Mouse (Mus musculus) naive thymus-derived CD4-positive, alpha-beta T cell, adult 2 months (primary cell): ENCODE results near the gene Gm10638.

ENCODE experiments used
- DNase-seq: peaks from one replicate; pipeline ENCODE4 v3.0.0-alpha.2; 2011; ENCODE audit warnings: low read depth

Gene Gm10638

GRCm38 (mm10) chr8:86735446-86736111, 9.9 kb upstream of the Gm10638 start:
- peak; percentile 70 for DNase-seq

- no peak for DNase-seq
Measured at GRCm38 (mm10) chr8:86740899-86741298, 4.6 kb upstream of the Gm10638 start.

- DNase-seq: peak; percentile 19
Measured at GRCm38 (mm10) chr8:86741627-86742026, 3.9 kb upstream of the Gm10638 start.

GRCm38 (mm10) chr8:86742605-86743345, 2.7 kb upstream of the Gm10638 start:
- peak; percentile 25 for DNase-seq

- DNase-seq: peak; percentile 36
Measured at GRCm38 (mm10) chr8:86744313-86745220, 932 bp upstream of the Gm10638 start.

- DNase-seq: peak; percentile 96
Measured at GRCm38 (mm10) chr8:86745935-86746441, 489 bp downstream of the Gm10638 start.

GRCm38 (mm10) chr8:86746511-86746910, 1.0 kb downstream of the Gm10638 start:
- no peak for DNase-seq

- DNase-seq: no peak
Measured at GRCm38 (mm10) chr8:86749842-86750241, 4.3 kb downstream of the Gm10638 start.

GRCm38 (mm10) chr8:86756948-86757733, 11.6 kb downstream of the Gm10638 start:
- DNase-seq: no peak

- DNase-seq: no peak
Measured at GRCm38 (mm10) chr8:86758651-86759050, 13.2 kb downstream of the Gm10638 start.

GRCm38 (mm10) chr8:86759090-86759491, 13.6 kb downstream of the Gm10638 start:
- DNase-seq: no peak

- no peak for DNase-seq
Measured at GRCm38 (mm10) chr8:86760746-86761145, 15.2 kb downstream of the Gm10638 start.

- no peak for DNase-seq
Measured at GRCm38 (mm10) chr8:86762806-86763205, 17.3 kb downstream of the Gm10638 start.

- no peak for DNase-seq
Measured at GRCm38 (mm10) chr8:86765155-86765554, 19.7 kb downstream of the Gm10638 start.

GRCm38 (mm10) chr8:86765669-86766068, 20.2 kb downstream of the Gm10638 start:
- no peak for DNase-seq

GRCm38 (mm10) chr8:86766548-86767211, 21.2 kb downstream of the Gm10638 start:
- no peak for DNase-seq

- DNase-seq: no peak
Measured at GRCm38 (mm10) chr8:86768499-86768898, 23.0 kb downstream of the Gm10638 start.

GRCm38 (mm10) chr8:86769945-86770715, 24.6 kb downstream of the Gm10638 start:
- no peak for DNase-seq

- peak; percentile 73 for DNase-seq
Measured at GRCm38 (mm10) chr8:86779207-86779606, 33.7 kb downstream of the Gm10638 start.

GRCm38 (mm10) chr8:86781094-86781493, 35.6 kb downstream of the Gm10638 start:
- no peak for DNase-seq
